9 mouse cellular contexts compared by ENCODE assay signal in genomic region chr13:22033741-22034442, GRCm38 (mm10). TPM values are rescaled to one million over a fixed set of nuclear protein-coding genes. Genes with fewer than 3 reads are reported as not detected.
DNase-seq lines count a peak whose midpoint lies in the region; ATAC-seq lines count a peak whose summit lies in the region.
"Had no signal": no experiment of that assay in that cellular context is flagged by ENCODE, and none has a peak within 500 bp of the region (broad histone marks: within the 10 kb centered on the region; RNA-seq: fewer than 3 reads in every experiment).

No protein-coding gene starts in this region.

- no peaks in the 10 kb centered on the region for H3K27me3 ChIP-seq in midbrain, embryonic 11.5 days (ENCODE audit: control insufficient read depth, insufficient read depth, low read length)
- no peaks in the 10 kb centered on the region for H3K27me3 ChIP-seq in midbrain, embryonic 16.5 days (ENCODE audit: control insufficient read depth, insufficient read depth, low read depth, low read length)
- no peaks in the 10 kb centered on the region for H3K27me3 ChIP-seq in embryonic facial prominence, embryonic 11.5 days (ENCODE audit: control insufficient read depth, insufficient read depth, low read length)
- H3K27me3 ChIP-seq in intestine, embryonic 15.5 days (replicated peaks) = no peaks in the 10 kb centered on the region
- no peaks in the 10 kb centered on the region for H3K27me3 ChIP-seq in neural tube, embryonic 15.5 days (replicated peaks)

- no peak for ATAC-seq in midbrain, embryonic 11.5 days (ENCODE audit: low FRiP score)
- no peak for ATAC-seq in midbrain, embryonic 16.5 days
- ATAC-seq in embryonic facial prominence, embryonic 11.5 days (replicated peaks; ENCODE audit: insufficient number of reproducible peaks, low FRiP score, low TSS enrichment, low read depth) = no peak
- ATAC-seq in intestine, embryonic 15.5 days = no peak
- no peak for ATAC-seq in neural tube, embryonic 15.5 days (ENCODE audit: low FRiP score)

- peak; percentile 90 for DNase-seq in midbrain, embryonic 11.5 days (ENCODE audit: low spot score, missing footprints)
- no peak for DNase-seq in embryonic facial prominence, embryonic 11.5 days (ENCODE audit: low spot score)
- no peak for DNase-seq in layer of hippocampus, postnatal 14 days (ENCODE audit: low spot score in 2 of 2)
- no peak for DNase-seq in left cerebral cortex, adult 11 months (ENCODE audit: low spot score)
- DNase-seq in adrenal gland, adult 18-20 months (ENCODE audit: low spot score in 2 of 2) = no peak

- H3K9me3 ChIP-seq in midbrain, embryonic 11.5 days (ENCODE audit: control insufficient read depth, low read length) = no peaks in the 10 kb centered on the region
- H3K9me3 ChIP-seq in midbrain, embryonic 16.5 days (replicated peaks; ENCODE audit: control insufficient read depth, low read length, poor library complexity, severe bottlenecking) = no peaks in the 10 kb centered on the region
- H3K9me3 ChIP-seq in embryonic facial prominence, embryonic 11.5 days (replicated peaks; ENCODE audit: control insufficient read depth, low read length) = no peaks in the 10 kb centered on the region
- no peaks in the 10 kb centered on the region for H3K9me3 ChIP-seq in intestine, embryonic 15.5 days
- H3K9me3 ChIP-seq in neural tube, embryonic 15.5 days (replicated peaks) = no peaks in the 10 kb centered on the region

- 61% methylated on average over 5 of the region's 5 CpGs for WGBS in midbrain, embryonic 11.5 days
- WGBS in midbrain, embryonic 16.5 days = 51% methylated on average over 5 of the region's 5 CpGs
- 52% methylated on average over 5 of the region's 5 CpGs for WGBS in embryonic facial prominence, embryonic 11.5 days
- WGBS in intestine, embryonic 15.5 days = 29% methylated on average over 5 of the region's 5 CpGs
- WGBS in neural tube, embryonic 15.5 days = 53% methylated on average over 5 of the region's 5 CpGs

- H3K4me3 ChIP-seq in midbrain, embryonic 11.5 days (ENCODE audit: low read depth, low read length) = peak overlapping the region; percentile 38
- no peak overlapping the region for H3K4me3 ChIP-seq in midbrain, embryonic 16.5 days (ENCODE audit: low read depth, low read length)
- peak overlapping the region; percentile 46 for H3K4me3 ChIP-seq in embryonic facial prominence, embryonic 11.5 days (ENCODE audit: low read depth, low read length)
- peak overlapping the region; percentile 37; the same call in 1 of the 2 replicates for H3K4me3 ChIP-seq in intestine, embryonic 15.5 days (replicated peaks)
- no peak overlapping the region for H3K4me3 ChIP-seq in neural tube, embryonic 15.5 days (replicated peaks)

- H3K4me1 ChIP-seq in midbrain, embryonic 11.5 days (ENCODE audit: control insufficient read depth, insufficient read depth, low read length) = peaks cover 11% of the 10 kb centered on the region
- peaks cover 14% of the 10 kb centered on the region for H3K4me1 ChIP-seq in midbrain, embryonic 16.5 days (ENCODE audit: control insufficient read depth, insufficient read depth, low read length)
- H3K4me1 ChIP-seq in embryonic facial prominence, embryonic 11.5 days (ENCODE audit: control insufficient read depth, insufficient read depth, low read length) = no peaks in the 10 kb centered on the region
- 0 out of 2 replicates have a peak, but pooled peaks cover 3% of the 10 kb centered on the region for H3K4me1 ChIP-seq in intestine, embryonic 15.5 days (replicated peaks)
- H3K4me1 ChIP-seq in neural tube, embryonic 15.5 days = peaks cover 18% of the 10 kb centered on the region

- no peaks in the 10 kb centered on the region for H3K36me3 ChIP-seq in midbrain, embryonic 11.5 days (ENCODE audit: control insufficient read depth, insufficient read depth, low read length)
- H3K36me3 ChIP-seq in midbrain, embryonic 16.5 days (ENCODE audit: control insufficient read depth, insufficient read depth, low read length) = no peaks in the 10 kb centered on the region
- H3K36me3 ChIP-seq in embryonic facial prominence, embryonic 11.5 days (replicated peaks; ENCODE audit: control insufficient read depth, insufficient read depth, low read depth, low read length) = no peaks in the 10 kb centered on the region
- no peaks in the 10 kb centered on the region for H3K36me3 ChIP-seq in intestine, embryonic 15.5 days
- no peaks in the 10 kb centered on the region for H3K36me3 ChIP-seq in neural tube, embryonic 15.5 days

- peak overlapping the region; percentile 86 for H3K9ac ChIP-seq in midbrain, embryonic 11.5 days (ENCODE audit: low read length)
- H3K9ac ChIP-seq in midbrain, embryonic 16.5 days (ENCODE audit: low read depth, low read length) = no peak overlapping the region
- peak overlapping the region; percentile 77 for H3K9ac ChIP-seq in embryonic facial prominence, embryonic 11.5 days (replicated peaks; ENCODE audit: low read length)
- H3K9ac ChIP-seq in intestine, embryonic 15.5 days = peak overlapping the region; percentile 26; the same call in 1 of the 2 replicates
- no peak overlapping the region for H3K9ac ChIP-seq in neural tube, embryonic 15.5 days (replicated peaks)

- H3K4me2 ChIP-seq in midbrain, embryonic 11.5 days = peak overlapping the region; percentile 65
- no peak overlapping the region for H3K4me2 ChIP-seq in midbrain, embryonic 16.5 days (ENCODE audit: low read length)
- peak overlapping the region; percentile 72 for H3K4me2 ChIP-seq in embryonic facial prominence, embryonic 11.5 days (ENCODE audit: low read depth, low read length)
- peak overlapping the region; percentile 55 for H3K4me2 ChIP-seq in intestine, embryonic 15.5 days (replicated peaks)
- peak overlapping the region; percentile 70; the same call in 1 of the 2 replicates for H3K4me2 ChIP-seq in neural tube, embryonic 15.5 days

- H3K27ac ChIP-seq in midbrain, embryonic 11.5 days (ENCODE audit: low read depth, low read length) = peak overlapping the region; percentile 83
- no peak overlapping the region for H3K27ac ChIP-seq in midbrain, embryonic 16.5 days (ENCODE audit: low read length)
- H3K27ac ChIP-seq in embryonic facial prominence, embryonic 11.5 days (replicated peaks; ENCODE audit: low read depth, low read length) = peak overlapping the region; percentile 89; the same call in 1 of the 2 replicates
- peak overlapping the region; percentile 81 for H3K27ac ChIP-seq in intestine, embryonic 15.5 days
- no peak overlapping the region for H3K27ac ChIP-seq in neural tube, embryonic 15.5 days (replicated peaks)

RNA-seq across cellular contexts. Expression of gene Hist1h2ah, which starts 1.5 kb away (rescaled TPM):
- polyA plus RNA-seq in midbrain, embryonic 11.5 days (2014; fragmentation: Nextera tagmentation; extraction: Ambion mirVana) = 6.3 and 6.8 TPM in 2 replicates
- not detected in 2 replicates for polyA plus RNA-seq in midbrain, embryonic 16.5 days (2015; fragmentation: Nextera tagmentation; extraction: Ambion mirVana)
- polyA plus RNA-seq in embryonic facial prominence, embryonic 11.5 days (2014; fragmentation: Nextera tagmentation; extraction: Ambion mirVana) = 4.2 and 20.5 TPM in 2 replicates
- polyA plus RNA-seq in intestine, embryonic 15.5 days (2015; fragmentation: Nextera tagmentation; extraction: Ambion mirVana) = 3.0 and 7.8 TPM in 2 replicates
- polyA plus RNA-seq in neural tube, embryonic 15.5 days (2015; fragmentation: Nextera tagmentation; extraction: Ambion mirVana) = 4.5 TPM in 1 of 2 replicates, not detected in the other
- total RNA-seq in layer of hippocampus, postnatal 14 days (2021) = 10 to 100 TPM; 60.0 to 62.5 TPM
- total RNA-seq in adrenal gland, adult 18-20 months (2021) = 10 to 100 TPM in 1 of 2 experiments, not detected in 1; 16.5 TPM
- polyA plus RNA-seq: neural tube, embryonic 14.5 days had no signal

RNA-seq across cellular contexts. Expression of gene Hist1h2bk, which starts 1.8 kb away (rescaled TPM):
- polyA plus RNA-seq in midbrain, embryonic 11.5 days (2014; fragmentation: Nextera tagmentation; extraction: Ambion mirVana) = 9.9 and 11.3 TPM in 2 replicates
- polyA plus RNA-seq in midbrain, embryonic 16.5 days (2015; fragmentation: Nextera tagmentation; extraction: Ambion mirVana) = 1.3 TPM in 1 of 2 replicates, not detected in the other
- 15.9 and 24.3 TPM in 2 replicates for polyA plus RNA-seq in embryonic facial prominence, embryonic 11.5 days (2014; fragmentation: Nextera tagmentation; extraction: Ambion mirVana)
- 5.0 and 5.8 TPM in 2 replicates for polyA plus RNA-seq in intestine, embryonic 15.5 days (2015; fragmentation: Nextera tagmentation; extraction: Ambion mirVana)
- 0.97 and 2.2 TPM in 2 replicates for polyA plus RNA-seq in neural tube, embryonic 15.5 days (2015; fragmentation: Nextera tagmentation; extraction: Ambion mirVana)
- 10 to 100 TPM; 22.2 to 42.1 TPM for total RNA-seq in layer of hippocampus, postnatal 14 days (2021)
- total RNA-seq in adrenal gland, adult 18-20 months (2021) = 10 to 100 TPM; 18.0 to 23.9 TPM
- polyA plus RNA-seq: neural tube, embryonic 14.5 days had no signal

RNA-seq across cellular contexts. Expression of gene Hist1h4i, which starts 7.3 kb away (rescaled TPM):
- polyA plus RNA-seq in midbrain, embryonic 11.5 days (2014; fragmentation: Nextera tagmentation; extraction: Ambion mirVana) = 43.8 and 43.9 TPM in 2 replicates
- polyA plus RNA-seq in midbrain, embryonic 16.5 days (2015; fragmentation: Nextera tagmentation; extraction: Ambion mirVana) = 4.0 and 4.9 TPM in 2 replicates
- polyA plus RNA-seq in embryonic facial prominence, embryonic 11.5 days (2014; fragmentation: Nextera tagmentation; extraction: Ambion mirVana) = 31.9 and 34.5 TPM in 2 replicates
- 21.0 and 23.6 TPM in 2 replicates for polyA plus RNA-seq in intestine, embryonic 15.5 days (2015; fragmentation: Nextera tagmentation; extraction: Ambion mirVana)
- 4.8 and 8.5 TPM in 2 replicates for polyA plus RNA-seq in neural tube, embryonic 15.5 days (2015; fragmentation: Nextera tagmentation; extraction: Ambion mirVana)
- total RNA-seq in layer of hippocampus, postnatal 14 days (2021) = 10 to 100 TPM; 42.3 to 60.3 TPM
- 10 to 100 TPM; 40.1 to 68.2 TPM for total RNA-seq in adrenal gland, adult 18-20 months (2021)

RNA-seq across cellular contexts. Expression of gene Hist1h2ag, which starts 8.9 kb away (rescaled TPM):
- polyA plus RNA-seq in midbrain, embryonic 11.5 days (2014; fragmentation: Nextera tagmentation; extraction: Ambion mirVana) = 46.4 and 70.6 TPM in 2 replicates
- 1.8 and 8.3 TPM in 2 replicates for polyA plus RNA-seq in midbrain, embryonic 16.5 days (2015; fragmentation: Nextera tagmentation; extraction: Ambion mirVana)
- polyA plus RNA-seq in embryonic facial prominence, embryonic 11.5 days (2014; fragmentation: Nextera tagmentation; extraction: Ambion mirVana) = 99.8 and 102 TPM in 2 replicates
- polyA plus RNA-seq in intestine, embryonic 15.5 days (2015; fragmentation: Nextera tagmentation; extraction: Ambion mirVana) = 23.9 and 40.6 TPM in 2 replicates
- 3.0 and 13.9 TPM in 2 replicates for polyA plus RNA-seq in neural tube, embryonic 15.5 days (2015; fragmentation: Nextera tagmentation; extraction: Ambion mirVana)
- 10 to 100 TPM; 26.7 to 27.2 TPM for total RNA-seq in layer of hippocampus, postnatal 14 days (2021)
- 10 to 100 TPM; 11.9 to 12.2 TPM for total RNA-seq in adrenal gland, adult 18-20 months (2021)

RNA-seq across cellular contexts. Expression of gene Hist1h2bj, which starts 9.1 kb away (rescaled TPM):
- 9.9 and 12.6 TPM in 2 replicates for polyA plus RNA-seq in midbrain, embryonic 11.5 days (2014; fragmentation: Nextera tagmentation; extraction: Ambion mirVana)
- 1.5 and 2.3 TPM in 2 replicates for polyA plus RNA-seq in midbrain, embryonic 16.5 days (2015; fragmentation: Nextera tagmentation; extraction: Ambion mirVana)
- 14.2 and 16.0 TPM in 2 replicates for polyA plus RNA-seq in embryonic facial prominence, embryonic 11.5 days (2014; fragmentation: Nextera tagmentation; extraction: Ambion mirVana)
- polyA plus RNA-seq in intestine, embryonic 15.5 days (2015; fragmentation: Nextera tagmentation; extraction: Ambion mirVana) = 9.6 and 9.9 TPM in 2 replicates
- 2.0 and 7.2 TPM in 2 replicates for polyA plus RNA-seq in neural tube, embryonic 15.5 days (2015; fragmentation: Nextera tagmentation; extraction: Ambion mirVana)
- total RNA-seq in layer of hippocampus, postnatal 14 days (2021) = 10 to 100 TPM; 17.3 to 22.7 TPM
- 10 to 100 TPM in 1 of 2 experiments, 1 to 10 TPM in 1; 8.0 to 15.6 TPM for total RNA-seq in adrenal gland, adult 18-20 months (2021)

Comparison
In these comparisons a context has a peak if more than half of its experiments do, and no peak if none do; other contexts are left out.
1. H3K27ac ChIP-seq: peak in midbrain, embryonic 11.5 days (single experiment), embryonic facial prominence, embryonic 11.5 days (single experiment) and intestine, embryonic 15.5 days (single experiment); none in midbrain, embryonic 16.5 days (single experiment) and neural tube, embryonic 15.5 days (single experiment).
2. H3K4me3 ChIP-seq: peak in midbrain, embryonic 11.5 days (single experiment), embryonic facial prominence, embryonic 11.5 days (single experiment) and intestine, embryonic 15.5 days (single experiment); none in midbrain, embryonic 16.5 days (single experiment) and neural tube, embryonic 15.5 days (single experiment).
3. H3K9ac ChIP-seq: peak in midbrain, embryonic 11.5 days (single experiment), embryonic facial prominence, embryonic 11.5 days (single experiment) and intestine, embryonic 15.5 days (single experiment); none in midbrain, embryonic 16.5 days (single experiment) and neural tube, embryonic 15.5 days (single experiment).